Mouse (Mus musculus): Measurements from ENCODE around the gene Hcst.

The Hcst gene

DNA sequence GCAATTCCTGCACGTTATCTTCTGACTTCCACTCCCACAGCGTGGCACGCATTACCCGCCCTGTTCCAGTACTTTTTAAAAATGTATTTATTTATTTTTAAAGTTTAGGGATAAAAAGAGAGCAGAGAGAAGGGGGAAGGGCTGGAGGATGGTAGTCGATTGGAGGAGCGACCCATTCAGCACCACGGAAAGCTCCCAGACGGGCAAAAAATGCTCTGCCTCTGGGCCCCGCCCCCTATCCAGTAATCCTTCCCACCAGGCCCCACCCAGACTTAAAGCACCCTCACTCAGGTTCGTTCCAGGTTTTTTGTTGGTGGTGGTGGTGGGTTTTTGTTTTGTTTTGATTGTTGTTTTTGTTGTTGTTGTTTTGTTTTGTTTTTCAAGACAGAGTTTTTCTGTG, 14.6 kb upstream of the Hcst start:
- peak; percentile 52 for DNase-seq (ENCODE audit: low read depth, low spot score)

DNA sequence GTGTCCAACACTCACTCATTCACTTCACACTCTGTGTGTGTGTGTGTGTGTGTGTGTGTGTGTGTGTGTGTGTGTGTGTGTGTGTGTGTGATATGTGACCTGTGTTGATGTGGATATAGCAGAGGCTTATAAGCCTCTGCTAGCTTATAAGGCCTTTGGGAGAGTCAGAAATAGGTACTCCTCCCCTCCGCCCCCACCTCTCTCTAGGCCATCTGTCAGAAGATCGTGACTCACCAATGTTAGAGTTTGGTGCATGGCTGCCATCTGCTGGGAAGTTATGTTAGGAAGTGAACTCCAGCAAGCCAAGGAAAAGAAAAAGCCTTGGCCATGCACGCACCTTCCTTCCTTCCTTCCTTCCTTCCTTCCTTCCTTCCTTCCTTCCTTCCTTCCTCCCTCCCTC, 12.1 kb upstream of the Hcst start:
- DNase-seq (ENCODE audit: low read depth, low spot score), result peak; percentile 81

DNA sequence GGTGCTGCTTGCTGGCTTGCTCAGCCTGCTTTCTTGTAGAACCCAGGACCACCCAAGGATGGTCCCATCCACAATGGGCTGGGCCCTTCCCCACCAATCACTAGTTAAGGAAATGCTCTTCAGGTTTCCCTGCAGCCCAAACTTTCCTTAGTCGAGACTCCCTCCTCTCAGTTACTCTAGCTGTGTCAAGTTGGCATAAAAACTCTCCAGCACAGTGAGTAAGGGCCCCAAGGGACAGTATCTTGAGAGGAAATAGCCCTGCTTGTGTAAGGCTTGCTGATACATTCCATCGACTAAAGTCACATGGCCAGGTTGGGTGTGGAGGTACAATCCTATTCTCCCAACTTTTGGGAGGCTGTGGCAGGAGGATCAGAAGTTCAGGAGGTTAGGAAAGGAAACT, 10.5 kb upstream of the Hcst start:
- peak; percentile 89 for DNase-seq (ENCODE audit: low read depth, low spot score)

DNA sequence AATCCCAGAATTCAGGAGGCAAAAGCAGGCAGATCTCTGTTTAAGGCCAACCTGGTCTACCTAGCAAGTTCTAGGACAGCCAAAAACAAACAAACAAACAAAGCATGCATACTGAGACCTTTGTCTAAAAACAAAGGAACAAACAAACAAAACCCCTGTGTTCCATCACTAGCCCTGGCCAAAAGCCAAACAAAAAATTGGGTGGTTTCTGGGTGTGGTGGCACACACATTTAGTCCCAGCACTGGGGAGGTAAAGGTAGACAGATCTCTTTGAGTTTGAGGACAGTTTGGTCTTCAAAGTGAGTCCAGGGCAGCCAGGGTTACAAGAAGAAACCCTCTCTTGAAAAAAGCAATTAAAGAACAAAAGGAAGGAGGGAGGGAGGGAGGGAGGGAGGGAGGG, 9.7 kb upstream of the Hcst start:
- DNase-seq (ENCODE audit: low read depth, low spot score), result no peak

DNA sequence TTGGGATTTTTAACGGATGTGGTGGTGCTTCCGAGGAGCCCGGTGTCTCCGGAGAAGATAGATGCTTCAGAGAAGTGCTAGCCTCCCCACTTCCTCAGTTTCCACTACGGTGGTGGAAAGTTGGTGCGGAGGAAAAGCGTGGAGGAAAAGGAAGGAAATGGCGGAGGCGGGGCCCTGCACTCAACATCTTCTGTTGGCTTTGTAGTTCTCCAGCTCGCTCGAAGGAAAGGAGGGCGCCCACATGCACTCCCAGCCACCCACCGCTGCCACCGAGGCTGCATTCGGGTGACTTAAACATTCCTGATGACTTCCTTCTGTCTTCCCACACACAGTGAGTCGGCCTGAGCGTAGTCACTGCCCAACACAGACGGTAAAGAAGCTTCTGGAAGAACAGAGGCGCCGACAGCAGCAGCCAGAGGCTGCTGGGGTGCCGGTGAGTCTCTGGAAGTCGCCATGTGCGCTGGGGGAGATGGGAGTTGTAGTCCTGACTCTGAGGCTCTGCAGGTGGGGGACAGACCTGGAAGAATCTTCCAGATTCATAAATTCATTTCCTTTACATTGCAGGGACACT, 3.5 kb upstream of the Hcst start:
- DNase-seq (ENCODE audit: low read depth, low spot score), result no peak

DNA sequence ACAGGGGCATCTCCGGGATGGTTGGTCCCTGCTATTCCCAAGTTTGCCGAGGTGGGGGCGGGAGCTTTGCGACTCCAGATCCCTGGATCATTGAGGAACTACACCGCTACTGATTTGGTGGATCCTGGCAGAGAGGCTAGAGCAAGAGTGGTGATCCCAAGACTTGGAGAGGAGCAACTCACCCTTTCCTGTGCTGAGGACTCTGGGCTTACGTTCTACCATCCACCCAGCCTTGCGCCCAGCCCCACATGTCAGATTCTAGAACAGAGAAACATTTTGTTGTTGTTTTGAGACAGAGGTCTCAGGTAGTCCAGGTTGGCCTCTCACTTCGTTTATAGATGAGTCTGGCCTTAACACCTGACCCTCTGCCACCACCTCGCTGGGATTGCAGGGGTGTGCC, 2.9 kb upstream of the Hcst start:
- DNase-seq (ENCODE audit: low read depth, low spot score), result no peak

DNA sequence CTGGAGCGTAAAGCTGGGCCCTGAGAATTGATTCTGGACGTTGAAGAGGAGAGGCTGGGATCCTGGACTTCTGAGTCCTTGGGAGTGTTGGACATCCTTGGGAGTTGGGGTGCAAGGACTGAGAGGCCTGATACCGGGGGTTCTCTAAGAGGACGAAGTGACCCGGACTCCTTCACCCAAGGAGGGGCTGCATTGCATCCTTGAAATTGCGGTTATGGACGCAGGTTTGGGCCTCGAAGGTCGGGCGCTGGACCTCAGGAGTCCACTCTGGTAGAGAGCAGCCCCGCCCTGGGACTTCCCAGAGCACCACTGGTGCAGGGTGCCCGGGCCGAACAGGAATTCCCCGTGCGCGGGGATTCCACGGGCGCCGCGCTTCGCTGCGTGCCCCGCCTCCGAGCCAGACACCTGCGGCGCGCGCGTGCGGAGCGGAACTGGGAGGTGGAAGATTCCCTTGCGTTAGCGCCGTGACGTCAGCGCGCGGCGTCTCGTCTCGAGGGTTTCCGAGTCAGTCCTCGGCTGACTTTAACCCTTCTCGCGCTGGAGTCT, 2.3 kb upstream of the Hcst start:
- DNase-seq (ENCODE audit: low read depth, low spot score), result peak; percentile 32

DNA sequence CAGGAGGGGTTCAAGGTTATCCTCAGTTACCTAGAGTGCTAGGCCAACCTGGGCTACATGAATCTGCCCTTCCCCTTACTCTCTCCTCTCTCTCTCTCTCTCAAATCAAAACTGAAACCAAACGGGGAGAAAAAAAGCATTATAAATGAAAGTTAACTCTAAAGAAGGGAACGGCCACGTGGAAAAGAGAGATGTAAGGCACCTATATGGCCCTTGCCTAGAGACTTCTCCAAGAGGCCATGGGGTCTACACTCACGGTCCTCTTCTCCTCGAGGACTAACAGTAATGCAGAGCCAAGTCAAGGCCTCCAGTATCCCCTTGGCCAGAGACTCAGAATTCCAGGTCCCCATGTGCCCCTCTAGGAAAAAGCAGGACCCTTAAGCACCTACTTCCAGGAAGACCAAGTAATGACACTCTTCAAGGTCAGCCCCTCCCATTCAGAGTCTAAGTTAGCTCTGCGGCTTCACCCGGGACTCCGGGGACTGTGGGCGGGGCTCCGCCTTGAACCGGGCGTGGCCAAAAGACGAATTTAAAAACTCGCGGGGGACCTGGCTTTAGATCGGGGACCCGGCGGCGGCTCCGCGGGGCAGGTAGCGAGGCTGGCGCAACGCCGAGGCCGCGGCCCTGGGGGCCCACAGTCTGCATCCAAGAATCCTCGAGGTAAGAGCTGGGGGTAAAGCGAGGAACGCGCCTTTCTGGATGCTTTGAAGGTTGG, 1.7 kb upstream of the Hcst start, which contains the start of gene Nfkbid:
Nfkbid (plus strand) TSS at position 558 of the 715 bp plus-strand sequence.
- no peak for DNase-seq (ENCODE audit: low read depth, low spot score)

DNA sequence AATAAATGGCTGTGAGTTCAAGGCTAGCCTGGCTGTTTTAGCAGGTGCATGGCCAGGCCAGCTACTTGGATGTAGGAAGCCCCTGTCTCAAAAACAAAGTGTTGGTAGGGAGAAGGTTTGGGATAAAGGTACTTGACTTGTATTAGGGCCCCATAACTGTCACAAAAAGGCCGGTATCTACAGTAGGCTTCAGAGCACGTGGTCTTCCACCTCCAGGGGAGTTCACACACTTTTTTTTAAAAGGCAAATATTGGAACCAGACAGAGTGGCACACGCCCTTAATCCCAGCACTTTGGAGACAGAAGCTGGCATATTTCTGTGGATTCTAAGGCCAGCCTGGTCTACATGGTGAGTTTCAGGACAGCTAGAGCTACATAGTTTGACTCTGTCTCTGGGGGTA, 1.0 kb upstream of the Hcst start:
- DNase-seq (ENCODE audit: low read depth, low spot score), result no peak

DNA sequence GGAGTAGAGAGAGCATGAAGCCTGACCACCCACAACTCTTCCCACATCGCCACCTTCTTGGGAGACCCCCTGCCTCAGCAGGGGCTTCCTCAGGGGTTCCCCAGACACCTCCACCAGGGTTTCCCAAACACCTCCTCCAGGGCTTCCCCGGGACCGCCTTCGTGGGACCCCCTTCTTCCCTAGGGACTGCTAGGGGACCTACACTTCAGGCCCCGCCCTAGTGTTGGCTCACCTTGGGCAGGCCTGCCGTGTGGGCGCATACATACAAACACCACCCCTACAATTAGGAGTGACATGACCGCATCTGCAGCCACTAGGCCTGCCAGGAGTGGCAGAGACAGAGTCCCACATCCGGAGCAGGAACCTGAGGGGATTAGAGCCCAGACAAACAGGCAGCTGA, 1.8 kb downstream of the Hcst start:
- DNase-seq (ENCODE audit: low read depth, low spot score), result no peak

DNA sequence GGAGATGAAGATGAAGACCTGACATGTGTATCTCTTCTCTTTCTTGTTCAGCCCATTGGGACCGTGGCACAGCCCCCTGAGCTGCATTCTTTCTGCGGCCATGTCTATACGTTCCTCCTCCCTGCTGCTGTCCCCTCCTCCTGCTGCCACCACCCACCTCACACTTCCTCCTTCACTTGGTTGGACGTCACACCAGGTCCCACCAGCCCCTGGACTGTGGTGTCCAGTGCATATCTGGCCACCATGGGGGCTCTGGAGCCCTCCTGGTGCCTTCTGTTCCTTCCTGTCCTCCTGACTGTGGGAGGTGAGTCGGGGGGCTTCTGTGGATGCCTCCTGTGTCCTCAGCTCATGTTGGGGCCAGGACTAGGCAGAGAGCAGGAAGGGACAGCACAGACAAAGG, 6.1 kb downstream of the Hcst start, which contains the start of gene Tyrobp:
Tyrobp (plus strand) TSS at position 165 of the 400 bp plus-strand sequence.
- DNase-seq (ENCODE audit: low read depth, low spot score), result no peak

DNA sequence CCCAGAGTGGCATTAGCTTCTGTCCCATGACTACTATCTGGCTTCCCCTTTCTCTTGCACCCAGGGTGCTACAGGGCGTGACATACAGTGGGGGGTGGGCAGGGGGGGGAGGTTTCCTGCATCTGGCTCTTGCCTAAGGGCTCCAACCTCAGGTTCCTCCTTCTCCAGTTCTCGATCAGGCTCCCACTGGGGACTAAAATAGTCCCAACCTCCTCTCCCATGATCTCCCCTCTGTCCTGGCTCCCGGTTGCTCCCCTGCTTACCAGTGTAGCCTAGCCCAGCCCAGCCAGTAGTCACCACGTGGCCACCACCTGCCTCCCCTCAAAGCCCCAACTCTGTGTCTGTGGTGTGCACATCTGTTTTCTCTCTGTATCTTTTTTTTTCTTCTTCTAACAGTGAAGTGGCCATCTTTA, 6.9 kb downstream of the Hcst start:
- DNase-seq (ENCODE audit: low read depth, low spot score), result no peak

DNA sequence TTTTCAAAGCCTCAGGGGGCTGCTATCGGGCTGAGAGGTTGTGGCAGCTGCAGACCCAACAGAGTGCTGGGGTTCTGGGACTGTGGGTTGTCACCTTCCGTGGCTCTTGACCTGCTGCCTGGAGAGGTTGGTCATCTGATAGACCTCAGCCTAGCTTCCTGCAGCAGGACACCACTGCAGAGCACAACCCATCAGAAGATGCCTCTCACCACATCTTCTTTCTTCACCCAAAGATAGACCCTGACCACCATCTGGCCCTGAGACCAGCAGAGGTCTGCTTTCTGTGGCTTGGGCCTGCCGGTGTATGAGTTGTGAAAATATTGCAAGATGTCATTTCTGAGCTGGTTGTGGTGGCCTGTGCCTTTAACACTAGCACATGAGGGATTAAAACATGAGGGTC, 8.6 kb downstream of the Hcst start:
- DNase-seq (ENCODE audit: low read depth, low spot score), result no peak

DNA sequence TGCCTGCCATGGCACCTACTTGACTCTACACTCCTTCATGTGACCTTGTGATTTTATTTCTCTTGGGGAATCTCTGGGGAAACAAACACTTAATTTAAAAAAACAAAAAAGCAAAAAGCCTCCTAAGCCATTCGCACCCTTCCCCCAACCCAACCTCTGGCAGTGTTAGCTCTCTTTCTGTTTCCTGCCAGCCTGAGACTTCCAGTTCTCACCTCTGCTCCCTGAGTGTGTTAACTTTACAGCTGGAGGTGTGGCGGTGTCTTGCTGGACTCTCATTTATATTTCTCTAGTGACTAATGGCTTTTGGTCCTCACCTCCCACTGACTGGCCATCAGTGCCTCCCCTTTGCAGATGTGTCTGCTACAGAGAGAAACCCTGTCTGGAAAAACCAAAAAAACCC, 9.9 kb downstream of the Hcst start:
- no peak for DNase-seq (ENCODE audit: low read depth, low spot score)

DNA sequence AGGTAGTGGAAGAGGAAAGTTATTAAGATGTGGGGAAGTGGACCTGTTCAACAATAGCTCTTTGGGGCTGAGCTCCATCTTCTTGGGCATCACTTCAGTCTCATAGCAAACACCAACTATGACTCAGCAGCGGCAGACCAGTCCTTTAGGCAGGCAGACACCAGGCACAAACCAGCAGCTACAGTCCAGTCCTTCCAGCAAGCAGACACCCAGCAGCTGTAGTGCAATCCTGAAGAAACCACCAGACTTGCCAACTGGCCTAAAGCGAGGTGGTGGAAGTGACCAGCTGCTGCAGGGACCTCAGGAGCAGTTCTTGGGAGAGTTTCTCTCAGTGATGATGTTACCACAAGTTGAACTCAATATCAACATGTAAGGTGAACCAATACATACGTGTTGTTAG, 11.0 kb downstream of the Hcst start:
- DNase-seq (ENCODE audit: low read depth, low spot score), result no peak

DNA sequence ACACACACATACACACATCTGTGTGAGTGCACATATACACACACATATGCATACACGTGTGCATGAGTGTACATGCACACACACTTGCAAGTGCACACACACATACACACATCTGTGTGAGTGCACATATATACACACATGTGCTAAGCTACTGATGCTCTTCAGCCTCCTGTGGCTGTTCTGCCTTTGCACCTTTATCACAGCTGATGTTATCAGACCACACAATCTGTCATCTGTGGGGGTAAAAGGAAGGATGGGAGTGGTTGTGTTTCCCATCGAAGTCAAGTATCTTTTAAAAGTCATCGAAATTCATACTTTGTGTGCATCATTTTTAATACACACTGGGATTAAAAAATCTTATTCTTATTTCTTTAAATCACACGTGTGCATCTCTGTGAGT, 17.3 kb downstream of the Hcst start:
- no peak for DNase-seq (ENCODE audit: low read depth, low spot score)

DNA sequence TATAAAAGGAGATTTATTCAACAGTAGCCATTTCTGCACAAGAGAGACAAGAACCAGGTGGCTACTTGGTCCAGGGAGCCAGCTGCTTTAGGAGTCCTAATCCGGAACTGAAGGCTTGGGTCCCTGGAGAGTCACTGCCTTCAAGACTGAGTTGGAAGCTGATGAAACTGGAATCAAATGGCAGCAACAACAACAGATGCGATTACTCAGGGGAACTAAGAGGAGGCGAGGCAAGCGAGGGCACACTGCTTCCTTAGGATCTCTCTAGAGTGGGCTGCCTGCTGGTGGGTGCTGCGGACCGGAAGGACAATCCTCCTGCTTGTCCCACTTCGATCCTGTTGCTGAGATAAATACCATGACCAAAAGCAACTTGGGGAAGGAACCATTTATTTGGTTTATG, 20.0 kb downstream of the Hcst start:
- DNase-seq (ENCODE audit: low read depth, low spot score), result peak; percentile 36

DNA sequence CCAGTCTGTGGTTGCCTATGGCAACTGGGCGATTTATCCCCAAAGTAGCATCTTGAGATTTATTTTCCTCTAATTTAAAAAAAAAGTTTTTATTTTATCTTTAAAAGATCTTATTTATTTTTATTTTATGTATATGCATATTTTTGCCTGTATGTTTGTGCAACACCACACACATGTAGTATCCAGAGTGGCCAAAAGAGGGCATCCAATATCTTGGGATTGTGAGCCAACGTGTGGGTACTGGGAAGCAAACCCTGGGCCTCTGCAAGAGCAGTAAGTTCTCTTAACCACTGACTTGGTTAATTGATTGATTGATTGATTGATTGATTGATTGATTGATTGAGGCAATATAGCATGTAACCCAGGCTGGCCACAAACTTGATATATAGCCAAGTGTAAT, 24.8 kb downstream of the Hcst start:
- DNase-seq (ENCODE audit: low read depth, low spot score), result no peak

DNA sequence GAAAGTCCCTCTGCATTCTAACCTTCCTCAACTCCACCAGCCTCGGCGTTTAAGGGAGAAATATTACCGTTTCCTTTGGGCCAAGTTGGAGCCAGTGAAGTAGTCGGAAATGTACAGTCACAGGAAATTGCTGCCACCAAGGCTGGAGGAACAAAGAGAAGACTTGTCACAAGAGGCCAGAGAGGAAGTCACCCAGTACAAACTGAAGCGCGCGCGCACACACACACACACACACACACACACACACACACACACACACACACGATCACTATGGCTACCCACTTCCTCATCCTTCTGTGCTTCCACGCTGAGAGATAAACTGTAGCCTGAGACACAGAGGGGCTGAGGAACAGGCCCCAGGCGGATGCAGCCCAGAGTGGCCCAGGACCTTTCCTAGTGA, 25.3 kb downstream of the Hcst start:
- no peak for DNase-seq (ENCODE audit: low read depth, low spot score)

DNA sequence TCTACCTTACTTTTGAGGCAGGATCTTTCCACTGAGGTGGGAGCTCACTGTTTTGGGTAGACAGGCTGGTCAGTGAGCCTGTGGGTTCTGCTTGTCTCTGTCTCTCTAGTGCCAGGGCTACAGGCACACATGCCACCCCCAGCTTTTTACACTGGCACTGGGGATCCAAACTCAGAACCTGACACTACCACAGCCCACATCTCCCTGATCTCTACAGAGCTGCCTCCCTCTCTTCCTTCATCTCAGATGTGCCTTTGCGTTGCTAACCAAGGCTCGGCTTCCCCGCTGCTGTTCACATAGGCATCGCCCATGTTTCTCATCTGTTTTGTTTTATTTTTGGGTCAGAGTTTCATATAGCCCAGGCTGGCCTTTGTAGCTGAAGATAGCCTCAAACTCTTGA, 26.0 kb downstream of the Hcst start:
- DNase-seq (ENCODE audit: low read depth, low spot score), result no peak

DNA sequence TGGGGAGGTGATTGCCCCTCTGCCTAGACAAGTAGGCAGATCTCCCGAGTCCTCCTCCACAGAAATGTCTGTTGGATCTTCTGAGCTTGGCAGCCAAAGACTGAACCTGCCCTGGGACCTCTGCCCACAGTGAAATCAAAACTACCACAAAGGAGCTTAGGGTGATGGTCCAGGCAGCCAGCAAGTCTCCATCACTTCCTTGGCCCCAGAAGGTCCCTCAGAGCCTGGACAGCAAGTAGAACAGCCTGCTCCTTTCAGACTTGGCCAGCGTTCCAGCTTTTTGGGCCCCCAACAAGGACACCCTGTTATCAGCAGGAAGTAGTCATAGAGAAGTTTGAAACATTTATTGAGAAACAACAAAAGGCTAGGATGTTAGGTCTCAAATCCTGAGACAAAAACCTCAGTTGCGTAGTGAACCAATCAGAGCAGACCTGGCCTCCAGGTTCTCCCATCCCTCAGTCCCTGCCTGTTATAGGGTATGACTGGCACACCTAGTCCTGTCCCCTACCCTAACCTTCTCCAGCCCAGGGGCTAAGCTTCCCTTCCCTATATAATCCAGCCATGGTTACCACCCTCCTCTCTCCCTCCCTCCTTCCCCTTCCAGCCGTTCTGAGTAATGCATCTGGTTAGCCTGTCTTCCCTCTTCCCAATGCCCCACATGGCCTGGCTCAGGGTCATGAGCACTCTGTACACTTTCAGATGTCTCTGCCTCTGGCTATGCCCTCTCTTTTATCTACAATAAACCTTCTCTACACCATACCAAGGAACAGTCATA, 26.7 kb downstream of the Hcst start:
- DNase-seq (ENCODE audit: low read depth, low spot score), result no peak

DNA sequence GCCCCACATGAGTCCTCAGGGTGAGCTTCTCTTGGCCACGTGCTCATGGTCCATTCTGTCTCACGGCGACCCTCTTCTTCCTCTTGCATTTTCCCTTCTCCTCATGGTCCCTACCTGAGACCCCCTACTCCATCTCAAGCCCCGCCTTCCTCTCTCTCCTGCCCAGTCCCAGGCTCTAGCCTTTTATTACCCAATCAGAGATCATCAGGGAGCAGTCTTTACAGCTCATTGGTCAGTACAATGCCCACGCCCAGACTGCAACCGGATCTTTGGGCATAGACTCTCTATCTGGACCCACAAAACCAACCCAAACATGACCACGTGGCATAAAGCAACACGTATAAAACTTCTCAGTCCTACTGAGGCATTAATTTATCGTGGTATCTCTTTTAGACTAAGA, 35.5 kb downstream of the Hcst start:
- no peak for DNase-seq (ENCODE audit: low read depth, low spot score)

DNA sequence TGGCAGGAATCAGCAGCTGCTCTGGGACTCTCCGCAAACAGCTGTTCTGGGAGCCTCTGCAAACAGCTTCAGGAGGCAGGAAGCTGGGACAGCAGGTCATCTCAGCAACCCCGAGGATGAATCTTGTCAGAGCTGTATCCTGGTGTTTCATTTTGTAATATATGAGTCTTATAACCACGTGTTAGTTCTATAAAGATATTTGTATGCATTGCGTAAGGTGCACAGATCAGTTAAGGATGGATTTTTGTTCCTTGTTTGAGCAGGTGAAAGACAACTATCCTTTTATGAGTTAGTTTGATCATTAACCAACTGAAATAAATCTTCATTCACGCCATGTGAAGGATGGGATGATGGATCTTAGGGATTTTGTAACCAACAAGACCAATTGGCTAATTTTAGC, 39.6 kb downstream of the Hcst start:
- no peak for DNase-seq (ENCODE audit: low read depth, low spot score)
